Mouse (Mus musculus) olfactory bulb, adult 2 months (tissue): ENCODE data around the gene Tor1b.

ENCODE experiments used
- CTCF ChIP-seq: fragments of 200-500 bp; IDR thresholded peaks from 2 replicates; pipeline ENCODE4 v1.5.1; 2012; ENCODE audit warnings: low read depth, mild to moderate bottlenecking, low read length, moderate library complexity; ENCODE audit not compliant: insufficient read depth
- POLR2A ChIP-seq: fragments of 200-500 bp; IDR thresholded peaks from 2 replicates; pipeline ENCODE4 v1.6.1; 2012; ENCODE audit warnings: mild to moderate bottlenecking, low read depth, low read length, moderate library complexity; ENCODE audit not compliant: insufficient read depth

- TF ChIP-seq POLR2A (no peak), CTCF (no peak)
Observed at GRCm38 (mm10) chr2:30938574-30938991, 14.2 kb upstream of the Tor1b start.
